Mouse (Mus musculus) ES-Bruce4 (cell line): ENCODE results near the gene Fcor. TPM values are rescaled to one million over a fixed set of nuclear protein-coding genes. Genes with fewer than 3 reads are reported as not detected.

Experiments
- H3K27ac ChIP-seq: 2 replicates; pipeline ENCODE4 v1.5.1; 2012; ENCODE audit warnings: low read length, inconsistent platforms; ENCODE audit not compliant: insufficient read depth
- H3K27me3 ChIP-seq: 2 replicates; pipeline ENCODE4 v1.6.1; 2012; ENCODE audit warnings: mild to moderate bottlenecking, low read length, inconsistent platforms; ENCODE audit not compliant: control insufficient read depth, poor library complexity, insufficient read depth, severe bottlenecking
- H3K36me3 ChIP-seq: 2 replicates; pipeline ENCODE4 v1.6.1; 2012; ENCODE audit warnings: inconsistent platforms, mild to moderate bottlenecking, low read length, moderate library complexity; ENCODE audit not compliant: control insufficient read depth, poor library complexity, insufficient read depth, severe bottlenecking
- H3K4me1 ChIP-seq: one replicate; pipeline ENCODE4 v1.8.1; 2011; ENCODE audit warnings: low read length; ENCODE audit not compliant: control insufficient read depth, insufficient read depth
- H3K4me3 ChIP-seq: 2 replicates; pipeline ENCODE4 v1.5.1; 2011; ENCODE audit warnings: low read depth, mild to moderate bottlenecking, low read length
- H3K9ac ChIP-seq: 2 replicates; pipeline ENCODE4 v1.6.1; 2012; ENCODE audit warnings: low read depth, mild to moderate bottlenecking, inconsistent platforms; ENCODE audit not compliant: poor library complexity, severe bottlenecking
- H3K9me3 ChIP-seq: replicated peaks from 2 replicates; pipeline ENCODE4 v1.6.1; 2012; ENCODE audit warnings: mild to moderate bottlenecking, low read length, inconsistent platforms; ENCODE audit not compliant: control insufficient read depth, poor library complexity, insufficient read depth, severe bottlenecking
- CTCF ChIP-seq: IDR thresholded peaks from one replicate; pipeline ENCODE4 v1.8.1; 2011; ENCODE audit warnings: low read depth, low read length
- EP300 ChIP-seq: IDR thresholded peaks from 2 replicates; pipeline ENCODE4 v1.6.1; 2011; ENCODE audit warnings: low read depth, low read length; ENCODE audit not compliant: insufficient read depth
- POLR2A ChIP-seq: IDR thresholded peaks from one replicate; pipeline ENCODE4 v1.8.1; 2011; ENCODE audit warnings: low read length; ENCODE audit not compliant: insufficient read depth
- polyA plus RNA-seq: library from polyadenylated mRNA; stranded (reverse); fragments of >200 nt; gene quantifications from 2 replicates; pipeline ENCODE4 v1.2.4, GENCODE M21; 2011; ENCODE audit warnings: low read depth; ENCODE audit not compliant: missing spikeins, insufficient read depth, insufficient read length

The Fcor gene
- polyA plus RNA-seq, 1 experiment, result 11.9 TPM

GRCm38 (mm10) chr8:3687537-3687936 is 15.4 kb upstream of the Fcor start:
- H3K9ac ChIP-seq, result no peak overlapping the region
- H3K27me3 ChIP-seq, result no peaks in the 10 kb centered on the region
- TF ChIP-seq POLR2A, result no peak
- TF ChIP-seq CTCF, result peak; percentile 17
- no peaks in the 10 kb centered on the region for H3K36me3 ChIP-seq
- H3K27ac ChIP-seq, result no peak overlapping the region
- no peaks in the 10 kb centered on the region for H3K9me3 ChIP-seq
- H3K4me1 ChIP-seq, result no peaks in the 10 kb centered on the region
- H3K4me3 ChIP-seq, result no peak overlapping the region

GRCm38 (mm10) chr8:3685422-3685821 is 13.3 kb upstream of the Fcor start:
- H3K27me3 ChIP-seq, result no peaks in the 10 kb centered on the region
- H3K9me3 ChIP-seq, result no peaks in the 10 kb centered on the region
- no peaks in the 10 kb centered on the region for H3K4me1 ChIP-seq
- TF ChIP-seq POLR2A (no peak), CTCF (no peak), EP300 (no peak)
- no peak overlapping the region for H3K9ac ChIP-seq
- no peak overlapping the region for H3K4me3 ChIP-seq
- H3K36me3 ChIP-seq, result peaks cover 7% of the 10 kb centered on the region
- H3K27ac ChIP-seq, result no peak overlapping the region

- H3K36me3 ChIP-seq, result peaks cover 11% of the 10 kb centered on the region
These were observed 12.4 kb upstream of the Fcor start for GRCm38 (mm10) chr8:3684530-3684929.

GRCm38 (mm10) chr8:3683408-3684176 is 11.4 kb upstream of the Fcor start:
- Histone ChIP-seq H3K36me3 (peaks cover 11% of the 10 kb centered on the region), H3K9me3 (no peaks in the 10 kb centered on the region)

More at GRCm38 (mm10) chr8:3684530-3684929, 12.4 kb upstream of the Fcor start:
- no peak overlapping the region for H3K4me3 ChIP-seq
- H3K27me3 ChIP-seq, result no peaks in the 10 kb centered on the region
- H3K9me3 ChIP-seq, result no peaks in the 10 kb centered on the region
- no peak overlapping the region for H3K9ac ChIP-seq
- no peak for TF ChIP-seq CTCF
- TF ChIP-seq POLR2A, result no peak
- TF ChIP-seq EP300, result no peak
- no peak overlapping the region for H3K27ac ChIP-seq
- no peaks in the 10 kb centered on the region for H3K4me1 ChIP-seq

GRCm38 (mm10) chr8:3682435-3682834 is 10.3 kb upstream of the Fcor start:
- Histone ChIP-seq H3K9me3 (no peaks in the 10 kb centered on the region), H3K27me3 (no peaks in the 10 kb centered on the region), H3K4me3 (no peak overlapping the region), H3K9ac (no peak overlapping the region), H3K36me3 (peaks cover 11% of the 10 kb centered on the region), H3K27ac (no peak overlapping the region), H3K4me1 (no peaks in the 10 kb centered on the region)
- TF ChIP-seq POLR2A, result no peak
- no peak for TF ChIP-seq EP300
- no peak for TF ChIP-seq CTCF

More at GRCm38 (mm10) chr8:3683408-3684176, 11.4 kb upstream of the Fcor start:
- H3K9ac ChIP-seq, result no peak overlapping the region
- no peak overlapping the region for H3K4me3 ChIP-seq
- H3K4me1 ChIP-seq, result no peaks in the 10 kb centered on the region
- TF ChIP-seq EP300, result no peak
- no peak for TF ChIP-seq POLR2A
- no peak for TF ChIP-seq CTCF
- H3K27ac ChIP-seq, result no peak overlapping the region
- H3K27me3 ChIP-seq, result no peaks in the 10 kb centered on the region

- Histone ChIP-seq H3K36me3 (peaks cover 11% of the 10 kb centered on the region), H3K4me3 (no peak overlapping the region), H3K4me1 (no peaks in the 10 kb centered on the region)
These were observed 7.5 kb upstream of the Fcor start for GRCm38 (mm10) chr8:3679656-3680055.

More at GRCm38 (mm10) chr8:3679656-3680055, 7.5 kb upstream of the Fcor start:
- TF ChIP-seq POLR2A, result no peak
- TF ChIP-seq CTCF, result no peak
- TF ChIP-seq EP300, result no peak
- Histone ChIP-seq H3K27me3 (no peaks in the 10 kb centered on the region), H3K9ac (peak overlapping the region; percentile 39; the same call in 1 of the 2 replicates), H3K9me3 (no peaks in the 10 kb centered on the region), H3K27ac (no peak overlapping the region)
